ENCODE assay signal across 8 mouse cellular contexts in genomic region chr7:120102164-120102972, GRCm38 (mm10). TPM values are rescaled to one million over a fixed set of nuclear protein-coding genes. Genes with fewer than 3 reads are reported as not detected.
DNase-seq lines count a peak whose midpoint lies in the region; ATAC-seq and TF ChIP-seq lines count a peak whose summit lies in the region.

Tmem159 (plus strand) TSS chr7:120102353.

- peak within 1 kb of the TSS; percentile 81 for H3K4me2 ChIP-seq in forebrain, embryonic 15.5 days (replicated peaks)
- peak within 1 kb of the TSS; percentile 87 for H3K4me2 ChIP-seq in liver, postnatal 0 days (ENCODE audit: low read depth, low read length)
- H3K4me2 ChIP-seq in neural tube, embryonic 12.5 days (replicated peaks) = peak within 1 kb of the TSS; percentile 75
- peak within 1 kb of the TSS; percentile 80 for H3K4me2 ChIP-seq in stomach, embryonic 16.5 days (ENCODE audit: low read depth, low read length)

- no peaks in the 10 kb centered on the region for H3K9me3 ChIP-seq in forebrain, embryonic 15.5 days
- H3K9me3 ChIP-seq in liver, postnatal 0 days (ENCODE audit: low read length) = no peaks in the 10 kb centered on the region
- no peaks in the 10 kb centered on the region for H3K9me3 ChIP-seq in neural tube, embryonic 12.5 days
- no peaks in the 10 kb centered on the region for H3K9me3 ChIP-seq in stomach, embryonic 16.5 days (replicated peaks; ENCODE audit: control insufficient read depth, low read length)

- peaks cover 16% of the 10 kb centered on the region; the same call in 1 of the 2 replicates for H3K27me3 ChIP-seq in forebrain, embryonic 15.5 days
- 0 out of 2 replicates have a peak, but pooled peaks cover 2% of the 10 kb centered on the region for H3K27me3 ChIP-seq in liver, postnatal 0 days (ENCODE audit: insufficient read depth, low read length)
- 0 out of 2 replicates have a peak, but pooled peaks cover 7% of the 10 kb centered on the region for H3K27me3 ChIP-seq in neural tube, embryonic 12.5 days (replicated peaks)
- H3K27me3 ChIP-seq in stomach, embryonic 16.5 days (ENCODE audit: control insufficient read depth, insufficient read depth, low read length) = no peaks in the 10 kb centered on the region

- peak; percentile 72 for ATAC-seq in forebrain, embryonic 15.5 days (replicated peaks)
- ATAC-seq in liver, postnatal 0 days = peak; percentile 87
- peak; percentile 85 for ATAC-seq in neural tube, embryonic 12.5 days (ENCODE audit: low FRiP score, low read depth)
- ATAC-seq in stomach, embryonic 16.5 days (ENCODE audit: insufficient read depth, low FRiP score) = peak; percentile 94

- H3K4me3 ChIP-seq in forebrain, embryonic 15.5 days = peak within 1 kb of the TSS; percentile 47
- peak within 1 kb of the TSS; percentile 62 for H3K4me3 ChIP-seq in liver, postnatal 0 days (ENCODE audit: low read depth, low read length)
- peak within 1 kb of the TSS; percentile 60 for H3K4me3 ChIP-seq in neural tube, embryonic 12.5 days
- peak within 1 kb of the TSS; percentile 86 for H3K4me3 ChIP-seq in stomach, embryonic 16.5 days (replicated peaks; ENCODE audit: low read length)

- no peaks in the 10 kb centered on the region for H3K36me3 ChIP-seq in forebrain, embryonic 15.5 days
- H3K36me3 ChIP-seq in liver, postnatal 0 days (replicated peaks; ENCODE audit: insufficient read depth, low read length) = no peaks in the 10 kb centered on the region
- no peaks in the 10 kb centered on the region for H3K36me3 ChIP-seq in neural tube, embryonic 12.5 days
- H3K36me3 ChIP-seq in stomach, embryonic 16.5 days (ENCODE audit: control insufficient read depth, insufficient read depth, low read length) = no peaks in the 10 kb centered on the region; the same call in 1 of the 2 replicates

- peak; percentile 81 for DNase-seq in ES-CJ7 (ENCODE audit: low read depth, low spot score)
- peak; percentile 83 for DNase-seq in cerebellum, adult 11 months
- peak; percentile 92 for DNase-seq in heart, postnatal 10 days
- DNase-seq in kidney, postnatal 4 days = peak; percentile 97
- DNase-seq in liver, postnatal 0 days = peak; percentile 86

- no peak within 1 kb of the TSS for H3K27ac ChIP-seq in forebrain, embryonic 15.5 days (replicated peaks)
- no peak within 1 kb of the TSS for H3K27ac ChIP-seq in liver, postnatal 0 days (ENCODE audit: low read depth)
- no peak within 1 kb of the TSS for H3K27ac ChIP-seq in neural tube, embryonic 12.5 days
- peak within 1 kb of the TSS; percentile 83 for H3K27ac ChIP-seq in stomach, embryonic 16.5 days (ENCODE audit: low read length)

- no peak for TF ChIP-seq CTCF in liver, postnatal 0 days (IDR thresholded peaks at IDR 0.05; ENCODE audit: low read depth)

- intact Hi-C loops in heart, postnatal 10 days (cut with DNase I) = loop anchor here (10.0 kb wide), 1 partner anchor 428 kb away; no protein-coding TSS in a partner anchor

- WGBS in forebrain, embryonic 15.5 days = under 1% methylated on average over 42 of the region's 42 CpGs
- WGBS in liver, postnatal 0 days (ENCODE audit: insufficient replicate concordance) = 2% methylated on average over 41 of the region's 42 CpGs
- under 1% methylated on average over 41 of the region's 42 CpGs for WGBS in neural tube, embryonic 12.5 days
- WGBS in stomach, embryonic 16.5 days = under 1% methylated on average over 42 of the region's 42 CpGs

- peaks cover 25% of the 10 kb centered on the region for H3K4me1 ChIP-seq in forebrain, embryonic 15.5 days
- peaks cover 5% of the 10 kb centered on the region for H3K4me1 ChIP-seq in liver, postnatal 0 days (ENCODE audit: insufficient read depth)
- H3K4me1 ChIP-seq in neural tube, embryonic 12.5 days = peaks cover 16% of the 10 kb centered on the region
- peaks cover 6% of the 10 kb centered on the region; the same call in 1 of the 2 replicates for H3K4me1 ChIP-seq in stomach, embryonic 16.5 days (ENCODE audit: control insufficient read depth, insufficient read depth, low read length)

- no peak for TF ChIP-seq EP300 in liver, postnatal 0 days (IDR thresholded peaks at IDR 0.05; ENCODE audit: low read depth)

- H3K9ac ChIP-seq in forebrain, embryonic 15.5 days (replicated peaks) = peak within 1 kb of the TSS; percentile 47
- peak within 1 kb of the TSS; percentile 62 for H3K9ac ChIP-seq in liver, postnatal 0 days (replicated peaks)
- H3K9ac ChIP-seq in neural tube, embryonic 12.5 days = peak within 1 kb of the TSS; percentile 51
- H3K9ac ChIP-seq in stomach, embryonic 16.5 days (ENCODE audit: low read length) = peak within 1 kb of the TSS; percentile 88

RNA-seq across cellular contexts. Expression of gene Tmem159, which starts in this region (rescaled TPM):
- polyA plus RNA-seq in forebrain, embryonic 15.5 days (2015; fragmentation: Nextera tagmentation; extraction: Ambion mirVana) = 6.2 and 7.7 TPM in 2 replicates
- 10 to 100 TPM; 14.9 to 17.2 TPM for total RNA-seq in heart, postnatal 10 days (2021)
- polyA plus RNA-seq in liver, postnatal 0 days (2015; fragmentation: Nextera tagmentation; extraction: Ambion mirVana) = 3.7 and 4.2 TPM in 2 replicates
- 19.1 and 20.3 TPM in 2 replicates for polyA plus RNA-seq in neural tube, embryonic 12.5 days (2016; fragmentation: Nextera tagmentation; extraction: Ambion mirVana)
- 35.6 and 38.1 TPM in 2 replicates for polyA plus RNA-seq in stomach, embryonic 16.5 days (2015; fragmentation: Nextera tagmentation; extraction: Ambion mirVana)
